1 mouse cellular context compared by ENCODE assay signal in the genomic region with DNA sequence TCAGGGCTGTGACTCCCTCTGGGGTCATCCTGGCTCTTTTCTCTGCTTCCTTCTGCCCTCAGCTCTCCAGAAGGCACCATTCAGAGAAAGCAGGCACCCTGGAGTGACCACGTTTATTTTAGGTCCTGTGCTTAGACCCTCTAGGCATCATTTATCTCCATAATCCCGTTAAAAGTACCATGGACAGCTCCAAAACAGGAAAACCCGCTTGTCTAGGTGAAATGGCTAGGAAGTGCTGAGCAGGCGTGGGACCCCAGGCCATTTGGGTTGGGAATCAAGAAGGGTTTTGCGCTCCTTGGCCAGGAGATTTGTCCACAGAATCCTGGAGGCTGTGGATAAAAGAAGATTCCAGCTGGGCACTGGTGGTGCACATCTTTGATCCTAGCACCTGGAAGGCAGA.
TF ChIP-seq lines count a peak whose summit lies in the region.

No protein-coding gene starts in this region.

TF ChIP-seq in MEL, 35 proteins besides CTCF, POLR2A, EP300 and RAD21:
- TF ChIP-seq MAFK (IDR thresholded peaks at IDR 0.05; ENCODE audit: borderline replicate concordance, low read depth, low read length): no peak
- TF ChIP-seq SMC3 (IDR thresholded peaks at IDR 0.05; ENCODE audit: low read depth, low read length): no peak
- no peak for TF ChIP-seq ZNF384 (IDR thresholded peaks at IDR 0.05; ENCODE audit: low read depth, low read length)
TF ChIP-seq in MEL: peak in this region for 0.
